Mouse (Mus musculus) heart, postnatal 0 days (tissue): Measurements from ENCODE around the gene Arl5b. TPM values are rescaled to one million over a fixed set of nuclear protein-coding genes. Genes with fewer than 3 reads are reported as not detected.

Experiments
- ATAC-seq: fragments of 200-750 bp; cut with Nextera tagmentation; 2 replicates; pipeline ENCODE4 v1.8.0; 2017; ENCODE audit warnings: low read depth, moderate number of reproducible peaks, moderate library complexity; ENCODE audit not compliant: insufficient read depth
- DNase-seq: peaks from one replicate; pipeline ENCODE4 v3.0.0-alpha.2; 2016; ENCODE audit warnings: low spot score
- H3K27ac ChIP-seq: fragments of 300-500 bp; sonication (generic); 2 replicates; pipeline ENCODE4 v1.5.1; 2014; ENCODE audit warnings: low read depth, mild to moderate bottlenecking
- H3K27me3 ChIP-seq: fragments of 300-500 bp; sonication (generic); 2 replicates; pipeline ENCODE4 v1.6.1; 2014; ENCODE audit warnings: low read length, mixed read lengths; ENCODE audit not compliant: control insufficient read depth, insufficient read depth
- H3K36me3 ChIP-seq: fragments of 300-500 bp; sonication (generic); replicated peaks from 2 replicates; pipeline ENCODE4 v1.6.1; 2014; ENCODE audit warnings: low read length, mixed read lengths; ENCODE audit not compliant: control insufficient read depth, insufficient read depth
- H3K4me1 ChIP-seq: fragments of 300-500 bp; sonication (generic); 2 replicates; pipeline ENCODE4 v1.6.1; 2014; ENCODE audit warnings: antibody characterized with exemption; ENCODE audit not compliant: control insufficient read depth, insufficient read depth
- H3K4me2 ChIP-seq: fragments of 300-500 bp; sonication (generic); 2 replicates; pipeline ENCODE4 v1.6.1; 2014; ENCODE audit warnings: low read depth, mild to moderate bottlenecking, low read length, moderate library complexity
- H3K4me3 ChIP-seq: fragments of 300-500 bp; sonication (generic); 2 replicates; pipeline ENCODE4 v1.5.1; 2014; ENCODE audit warnings: low read depth, low read length
- H3K9ac ChIP-seq: fragments of 300-500 bp; sonication (generic); replicated peaks from 2 replicates; pipeline ENCODE4 v1.6.1; 2014; ENCODE audit warnings: low read depth, low read length, mixed read lengths
- H3K9me3 ChIP-seq: fragments of 300-500 bp; sonication (generic); replicated peaks from 2 replicates; pipeline ENCODE4 v1.6.1; 2016; ENCODE audit warnings: low read length; ENCODE audit not compliant: control insufficient read depth
- CTCF ChIP-seq: IDR thresholded peaks from 2 replicates; pipeline ENCODE4 v1.5.1; 2016; ENCODE audit warnings: antibody characterized with exemption, control low read depth, low read depth
- EP300 ChIP-seq: IDR thresholded peaks from 2 replicates; pipeline ENCODE4 v1.6.1; 2016; ENCODE audit warnings: antibody characterized with exemption, low read depth
- WGBS: fragments of 180-500 bp; shearing (Covaris S2); extraction: QIAGEN DNeasy Blood & Tissue Kit; methylation state at CpG from one replicate; pipeline ENCODE4 v1.1.7; 2014; 5-methylcytosine and 5-hydroxymethylcytosine counted together
- polyA plus RNA-seq: library from polyadenylated mRNA; unstranded; fragments of >200 nt; fragmentation: Nextera tagmentation; extraction: Ambion mirVana; gene quantifications from 2 replicates; pipeline ENCODE4 v1.2.1, GENCODE M21; 2015
- total RNA-seq: library from RNA; depleted of rRNA; stranded (reverse); fragments of >200 nt; gene quantifications from 2 replicates; pipeline ENCODE4 v1.2.3, GENCODE M21; 2014; ENCODE audit warnings: low replicate concordance

The Arl5b gene
- total and polyA plus RNA-seq, 2 experiments from 2014 or later = 16.9 to 23.9 TPM

- Histone ChIP-seq H3K27ac (no peak overlapping the region), H3K4me1 (peaks cover 30% of the 10 kb centered on the region), H3K4me2 (no peak overlapping the region), H3K36me3 (no peaks in the 10 kb centered on the region), H3K9ac (no peak overlapping the region), H3K9me3 (no peaks in the 10 kb centered on the region), H3K4me3 (no peak overlapping the region), H3K27me3 (no peaks in the 10 kb centered on the region)
- no peak for TF ChIP-seq EP300
- TF ChIP-seq CTCF = no peak
- DNase-seq (no peak), ATAC-seq (no peak)
- WGBS = 85% methylated on average over 3 of the region's 3 CpGs
These were observed 11.7 kb downstream of the Arl5b start for GRCm38 (mm10) chr2:15060856-15061255.

- no peaks in the 10 kb centered on the region for H3K27me3 ChIP-seq
- TF ChIP-seq CTCF = no peak
- TF ChIP-seq EP300 = no peak
- no peak overlapping the region for H3K4me2 ChIP-seq
- DNase-seq = no peak
- 48% methylated on average over 1 of the region's 1 CpGs for WGBS
- no peak overlapping the region for H3K9ac ChIP-seq
- H3K4me3 ChIP-seq = no peak overlapping the region
- peaks cover 20% of the 10 kb centered on the region; the same call in 1 of the 2 replicates for H3K4me1 ChIP-seq
- no peak overlapping the region for H3K27ac ChIP-seq
- H3K36me3 ChIP-seq = peaks cover 5% of the 10 kb centered on the region; the same call in 1 of the 2 replicates
- ATAC-seq = no peak
- no peaks in the 10 kb centered on the region for H3K9me3 ChIP-seq
These were observed 14.6 kb downstream of the Arl5b start for GRCm38 (mm10) chr2:15063815-15064214.

DNA sequence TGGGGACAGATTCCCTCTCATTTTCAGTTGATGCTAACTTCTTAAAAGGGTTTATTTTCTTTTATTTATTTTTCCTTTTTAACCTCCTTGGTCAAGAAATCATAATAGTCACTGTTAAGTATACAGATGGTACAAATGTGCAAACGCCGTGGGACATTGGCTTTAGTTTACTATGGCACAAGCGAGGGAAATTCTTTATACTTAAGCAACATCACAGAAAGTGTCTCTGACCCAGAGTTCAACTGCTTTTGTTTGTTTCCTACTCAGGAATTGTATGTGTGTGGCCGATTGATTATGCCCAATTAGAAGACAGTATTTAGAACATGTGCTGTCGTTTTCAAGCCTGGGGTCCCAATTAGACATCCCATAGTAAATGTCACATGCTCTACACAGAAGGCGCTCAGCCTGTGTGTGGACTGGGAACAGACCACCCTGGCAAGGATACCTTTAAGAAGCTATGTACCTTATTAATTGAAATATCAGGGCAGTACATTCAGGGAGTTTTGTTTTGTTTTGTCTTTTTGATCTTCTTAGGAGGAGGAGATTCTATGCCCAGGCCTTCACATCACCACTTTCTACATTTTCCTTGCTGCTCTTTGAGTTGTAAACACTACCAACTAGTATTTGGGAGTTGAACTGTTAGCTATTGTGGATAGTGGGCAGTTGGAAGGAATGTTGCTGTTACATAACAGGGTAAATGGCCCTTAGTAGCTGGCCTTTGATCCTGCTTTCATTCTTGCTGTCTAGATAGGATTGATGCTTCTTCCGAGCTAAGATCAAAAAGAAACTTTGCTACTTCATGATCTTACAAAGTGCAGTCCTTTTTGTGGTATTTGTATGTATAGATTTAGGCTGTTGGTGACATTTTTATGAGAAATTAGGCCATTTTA lies 15.4 kb downstream of the Arl5b start:
- ATAC-seq = no peak

GRCm38 (mm10) chr2:15065447-15065846 lies 16.3 kb downstream of the Arl5b start:
- no peak overlapping the region for H3K27ac ChIP-seq
- H3K27me3 ChIP-seq = no peaks in the 10 kb centered on the region
- H3K4me2 ChIP-seq = no peak overlapping the region
- H3K4me3 ChIP-seq = no peak overlapping the region
- DNase-seq (no peak), ATAC-seq (no peak)
- no peak overlapping the region for H3K9ac ChIP-seq
- H3K36me3 ChIP-seq = peaks cover 13% of the 10 kb centered on the region
- TF ChIP-seq CTCF (no peak), EP300 (no peak)
- no peaks in the 10 kb centered on the region for H3K9me3 ChIP-seq
- H3K4me1 ChIP-seq = peaks cover 20% of the 10 kb centered on the region; the same call in 1 of the 2 replicates
- WGBS = 34% methylated on average over 2 of the region's 2 CpGs

More for the DNA sequence above, 15.4 kb downstream of the Arl5b start:
- H3K36me3 ChIP-seq = peaks cover 5% of the 10 kb centered on the region; the same call in 1 of the 2 replicates
- H3K4me2 ChIP-seq = no peak overlapping the region
- TF ChIP-seq EP300 = no peak
- TF ChIP-seq CTCF = no peak
- WGBS = 84% methylated on average over 7 of the region's 7 CpGs
- no peaks in the 10 kb centered on the region for H3K9me3 ChIP-seq
- no peak overlapping the region for H3K4me3 ChIP-seq
- no peak overlapping the region for H3K9ac ChIP-seq
- no peaks in the 10 kb centered on the region for H3K27me3 ChIP-seq
- DNase-seq = no peak
- H3K27ac ChIP-seq = no peak overlapping the region
- peaks cover 20% of the 10 kb centered on the region; the same call in 1 of the 2 replicates for H3K4me1 ChIP-seq

DNA sequence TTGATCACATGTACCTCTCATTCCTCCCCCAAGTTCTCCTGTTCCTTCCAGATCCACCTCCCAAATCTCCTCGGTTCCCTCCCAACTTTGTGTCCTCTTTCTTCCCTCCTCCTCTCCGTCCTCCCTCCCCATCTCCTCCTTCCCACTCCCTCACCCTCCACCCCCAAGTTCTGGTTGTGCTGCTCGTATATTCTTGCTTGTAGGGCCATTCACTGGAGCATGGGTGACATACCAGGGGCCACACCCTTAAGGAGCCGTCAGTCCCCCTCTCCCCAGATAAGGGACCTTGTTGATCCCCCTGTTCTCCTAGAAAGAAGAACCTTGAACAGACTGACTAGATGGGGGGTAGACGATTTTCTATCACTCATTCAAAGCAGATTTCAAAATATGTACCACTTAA lies 17.9 kb downstream of the Arl5b start:
- DNase-seq (no peak), ATAC-seq (no peak)
- Histone ChIP-seq H3K9me3 (no peaks in the 10 kb centered on the region), H3K4me2 (no peak overlapping the region), H3K27me3 (no peaks in the 10 kb centered on the region), H3K4me1 (peaks cover 20% of the 10 kb centered on the region; the same call in 1 of the 2 replicates), H3K36me3 (peaks cover 21% of the 10 kb centered on the region), H3K4me3 (no peak overlapping the region), H3K27ac (no peak overlapping the region), H3K9ac (no peak overlapping the region)
- TF ChIP-seq CTCF = no peak
- TF ChIP-seq EP300 = no peak
- 73% methylated on average over 5 of the region's 5 CpGs for WGBS
